Mouse (Mus musculus) embryonic facial prominence, embryonic 14.5 days (tissue): ENCODE data around the gene Med12l. TPM values are rescaled to one million over a fixed set of nuclear protein-coding genes. Genes with fewer than 3 reads are reported as not detected.
A peak's percentile ranks its signal among the peaks of the same experiment; 100 is the strongest.

ENCODE experiments used
- ATAC-seq: fragments of 200-750 bp; cut with Nextera tagmentation; 2 replicates; pipeline ENCODE4 v1.8.0; 2017; ENCODE audit warnings: low read depth, moderate number of reproducible peaks, moderate TSS enrichment
- DNase-seq: peaks from one replicate; pipeline ENCODE4 v3.0.0-alpha.2; 2015; ENCODE audit warnings: low spot score
- H3K27ac ChIP-seq: fragments of 300-500 bp; sonication (generic); replicated peaks from 2 replicates; pipeline ENCODE4 v1.5.1; 2014; ENCODE audit warnings: low read depth, mild to moderate bottlenecking, low read length, moderate library complexity
- H3K27me3 ChIP-seq: fragments of 300-500 bp; sonication (generic); replicated peaks from 2 replicates; pipeline ENCODE4 v1.6.1; 2014; ENCODE audit warnings: low read length; ENCODE audit not compliant: control insufficient read depth, insufficient read depth
- H3K36me3 ChIP-seq: fragments of 300-500 bp; sonication (generic); 2 replicates; pipeline ENCODE4 v1.6.1; 2014; ENCODE audit warnings: low read length, mixed read lengths; ENCODE audit not compliant: control insufficient read depth, insufficient read depth
- H3K4me1 ChIP-seq: fragments of 300-500 bp; sonication (generic); 2 replicates; pipeline ENCODE4 v1.6.1; 2014; ENCODE audit warnings: antibody characterized with exemption, low read length; ENCODE audit not compliant: control insufficient read depth, insufficient read depth
- H3K4me2 ChIP-seq: fragments of 300-500 bp; sonication (generic); 2 replicates; pipeline ENCODE4 v1.6.1; 2014; ENCODE audit warnings: low read depth, mild to moderate bottlenecking, low read length, moderate library complexity, mixed read lengths
- H3K4me3 ChIP-seq: fragments of 300-500 bp; sonication (generic); 2 replicates; pipeline ENCODE4 v1.5.1; 2014; ENCODE audit warnings: low read depth, mild to moderate bottlenecking, low read length
- H3K9ac ChIP-seq: fragments of 300-500 bp; sonication (generic); 2 replicates; pipeline ENCODE4 v1.6.1; 2014; ENCODE audit warnings: low read depth, mild to moderate bottlenecking, low read length, moderate library complexity, mixed read lengths
- H3K9me3 ChIP-seq: fragments of 300-500 bp; sonication (generic); 2 replicates; pipeline ENCODE4 v1.6.1; 2016; ENCODE audit warnings: low read length; ENCODE audit not compliant: control insufficient read depth
- WGBS: fragments of 180-500 bp; shearing (Covaris S2); extraction: QIAGEN DNeasy Blood & Tissue Kit; methylation state at CpG from one replicate; pipeline ENCODE4 v1.1.7; 2014; 5-methylcytosine and 5-hydroxymethylcytosine counted together
- polyA plus RNA-seq: library from polyadenylated mRNA; unstranded; fragments of >200 nt; fragmentation: Nextera tagmentation; extraction: Ambion mirVana; gene quantifications from 2 replicates; pipeline ENCODE4 v1.2.1, GENCODE M21; 2014

Gene Med12l
- polyA plus RNA-seq, 1 experiment from 2014 or later = 3.3 TPM

DNA sequence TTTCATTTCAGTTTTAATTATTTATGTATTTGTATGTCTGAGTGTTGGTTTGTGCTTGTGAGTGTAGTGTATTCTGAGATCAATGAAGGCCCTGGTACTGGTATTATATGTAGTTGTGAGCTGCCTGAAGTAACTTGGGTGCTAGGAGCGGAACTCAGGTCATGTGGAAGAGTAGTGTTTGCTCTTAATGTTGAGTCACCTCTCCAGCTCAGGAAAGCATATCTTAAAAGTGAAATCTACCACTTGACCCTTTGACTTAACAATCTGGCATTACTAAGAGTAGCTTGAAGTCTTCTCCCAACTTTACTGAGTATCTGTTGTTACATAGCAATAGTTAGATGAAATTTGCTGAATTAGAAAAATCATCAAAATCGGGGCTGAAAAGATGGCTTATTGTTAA lies 299.9 kb downstream of the Med12l start:
- no peak overlapping the region for H3K27ac ChIP-seq
- no peaks in the 10 kb centered on the region for H3K27me3 ChIP-seq
- no peak for ATAC-seq
- H3K9ac ChIP-seq = no peak overlapping the region
- H3K4me3 ChIP-seq = no peak overlapping the region
- H3K9me3 ChIP-seq = no peaks in the 10 kb centered on the region
- no peak for DNase-seq
- no peak overlapping the region for H3K4me2 ChIP-seq
- no peaks in the 10 kb centered on the region for H3K4me1 ChIP-seq
- no peaks in the 10 kb centered on the region for H3K36me3 ChIP-seq
- 89% methylated on average over 2 of the region's 2 CpGs for WGBS

DNA sequence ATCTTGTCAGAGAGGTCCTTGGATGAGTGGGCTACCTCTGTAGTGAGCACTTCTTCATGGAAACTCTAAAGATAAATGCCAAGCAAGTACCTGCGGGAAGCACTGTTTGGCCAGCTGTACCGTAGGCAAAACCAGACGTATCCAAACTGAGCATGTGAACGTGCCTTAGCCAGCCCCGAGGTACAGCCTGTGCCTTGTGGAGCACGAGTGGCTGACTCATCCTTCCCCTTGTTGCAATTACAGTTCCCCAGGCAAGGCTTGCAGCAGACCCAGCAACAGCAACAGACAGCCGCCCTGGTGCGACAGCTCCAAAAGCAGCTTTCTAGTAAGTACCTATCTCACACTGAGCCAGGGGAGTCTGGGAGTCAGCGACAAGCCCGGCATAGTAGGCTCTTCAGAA lies 307.0 kb downstream of the Med12l start:
- WGBS = 75% methylated on average over 10 of the region's 10 CpGs
- ATAC-seq (no peak), DNase-seq (no peak)
- H3K9ac ChIP-seq = no peak overlapping the region
- H3K4me2 ChIP-seq = no peak overlapping the region
- no peak overlapping the region for H3K27ac ChIP-seq
- H3K27me3 ChIP-seq = no peaks in the 10 kb centered on the region
- no peak overlapping the region for H3K4me3 ChIP-seq
- H3K9me3 ChIP-seq = no peaks in the 10 kb centered on the region
- H3K36me3 ChIP-seq = peaks cover 32% of the 10 kb centered on the region
- H3K4me1 ChIP-seq = no peaks in the 10 kb centered on the region

DNA sequence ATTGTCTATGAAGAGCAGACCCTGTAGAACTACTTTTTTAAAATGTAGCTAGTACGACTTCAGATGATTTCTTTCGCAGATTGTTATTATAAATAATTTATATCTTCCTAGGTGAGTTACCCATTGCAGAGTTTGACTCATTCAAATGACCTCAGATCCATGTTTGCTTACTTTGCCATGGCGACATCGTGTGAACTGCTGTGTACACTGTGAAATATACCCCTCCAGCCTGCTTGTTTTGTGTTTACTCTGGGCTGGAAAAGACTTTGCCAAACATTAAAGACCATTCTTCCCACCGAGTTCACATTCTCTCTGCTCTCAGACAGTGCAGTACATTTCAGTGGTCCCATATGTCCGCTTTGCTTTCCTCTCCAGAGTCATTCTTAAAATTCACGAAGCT lies 310.5 kb downstream of the Med12l start:
- DNase-seq (no peak), ATAC-seq (no peak)
- 82% methylated on average over 7 of the region's 7 CpGs for WGBS
- Histone ChIP-seq H3K4me2 (no peak overlapping the region), H3K4me1 (no peaks in the 10 kb centered on the region), H3K9me3 (no peaks in the 10 kb centered on the region), H3K27ac (no peak overlapping the region), H3K27me3 (no peaks in the 10 kb centered on the region), H3K9ac (no peak overlapping the region), H3K36me3 (peaks cover 61% of the 10 kb centered on the region), H3K4me3 (no peak overlapping the region)

DNA sequence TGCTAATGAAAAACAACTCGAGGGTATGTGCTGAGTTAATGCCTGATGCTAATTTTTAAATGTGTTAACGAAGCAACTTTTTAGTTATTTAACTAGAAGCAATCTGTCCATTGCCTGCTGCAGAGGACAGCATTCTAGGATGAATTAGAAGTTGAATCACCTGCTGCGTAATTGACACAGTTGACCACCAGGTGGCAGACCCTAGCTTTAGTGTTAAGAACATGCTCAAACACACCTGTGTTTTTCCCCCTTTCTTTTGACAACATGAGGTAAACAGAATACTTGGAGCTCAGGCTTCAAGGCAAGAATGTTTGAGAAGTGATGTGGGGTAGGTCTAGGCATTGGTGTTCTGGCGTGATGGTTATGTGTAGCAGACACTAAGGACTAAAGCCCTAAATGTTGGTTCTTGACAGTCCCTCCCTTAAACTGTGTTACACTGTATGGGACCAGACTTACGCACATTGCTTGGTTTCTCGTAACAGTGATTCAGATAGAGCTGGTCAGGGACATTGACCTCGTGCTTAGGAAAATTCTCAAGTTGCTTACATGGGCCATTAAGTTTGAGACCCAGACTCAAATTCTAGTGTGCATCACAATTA lies 315.8 kb downstream of the Med12l start:
- Histone ChIP-seq H3K27ac (no peak overlapping the region), H3K27me3 (no peaks in the 10 kb centered on the region), H3K4me1 (no peaks in the 10 kb centered on the region), H3K36me3 (peaks cover 51% of the 10 kb centered on the region), H3K9ac (no peak overlapping the region), H3K4me3 (no peak overlapping the region), H3K4me2 (no peak overlapping the region), H3K9me3 (no peaks in the 10 kb centered on the region)
- ATAC-seq (no peak), DNase-seq (peak; percentile 71)
- 43% methylated on average over 7 of the region's 7 CpGs for WGBS

DNA sequence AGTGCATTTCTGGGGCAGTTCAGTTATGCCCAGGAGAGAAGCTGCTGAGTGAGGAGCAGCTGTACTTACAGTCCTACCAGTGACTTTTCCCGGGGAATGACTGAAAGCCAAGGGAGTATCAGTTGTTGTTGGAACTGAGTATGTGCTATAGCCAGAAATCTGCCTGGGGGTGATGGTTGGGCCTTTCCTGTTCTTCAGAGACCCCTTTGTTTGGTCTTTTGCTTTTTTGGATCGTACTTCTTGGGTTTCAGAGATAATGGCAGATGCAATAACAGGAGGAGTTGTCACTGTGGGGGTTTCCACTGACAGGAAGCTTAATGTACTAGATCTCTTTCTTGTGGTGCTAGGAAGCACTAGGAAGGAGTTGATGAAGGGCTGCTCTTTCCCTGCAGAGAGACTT lies 322.9 kb downstream of the Med12l start:
- Histone ChIP-seq H3K27me3 (no peaks in the 10 kb centered on the region), H3K36me3 (peaks cover 74% of the 10 kb centered on the region), H3K9ac (no peak overlapping the region), H3K4me3 (no peak overlapping the region), H3K4me1 (no peaks in the 10 kb centered on the region), H3K27ac (no peak overlapping the region), H3K4me2 (no peak overlapping the region), H3K9me3 (peaks cover 7% of the 10 kb centered on the region)
- ATAC-seq (no peak), DNase-seq (no peak)
- WGBS = 77% methylated on average over 2 of the region's 2 CpGs

DNA sequence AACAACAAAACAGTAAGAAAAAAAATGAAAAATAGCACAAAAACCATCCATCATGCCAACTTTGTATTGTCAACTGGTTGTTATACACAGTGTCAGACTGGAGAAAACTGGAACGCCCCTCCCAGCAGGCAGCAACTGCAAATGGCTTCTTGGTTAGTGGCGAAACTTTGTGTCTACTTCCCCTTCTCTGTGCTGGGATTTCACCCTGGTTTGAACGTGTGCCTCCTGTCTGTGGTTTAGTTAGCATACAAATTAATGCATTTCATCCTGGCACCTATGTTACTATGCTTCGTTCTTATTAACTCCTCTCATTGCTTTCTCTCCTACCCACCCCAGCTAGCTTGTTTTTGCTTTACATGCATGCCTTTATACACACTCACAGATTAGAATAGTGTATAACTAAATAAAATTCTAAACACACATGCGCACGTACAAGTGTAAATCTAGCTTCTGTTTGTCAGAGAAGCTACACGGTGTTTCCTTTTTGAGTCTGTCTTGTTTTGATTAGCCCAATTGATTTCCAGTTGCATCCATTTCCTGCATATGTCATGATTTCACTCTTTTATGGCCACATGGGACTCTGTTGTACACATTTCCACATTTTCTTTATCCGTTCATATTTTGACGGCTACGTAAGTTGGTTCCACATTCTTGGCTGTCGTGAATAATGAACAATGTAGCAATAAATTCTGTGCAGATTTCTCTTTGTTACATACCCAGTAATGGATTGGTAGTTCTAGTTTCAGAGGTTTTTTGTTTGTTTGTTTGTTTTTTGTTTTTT lies 336.2 kb downstream of the Med12l start:
- H3K9me3 ChIP-seq = no peaks in the 10 kb centered on the region
- H3K27ac ChIP-seq = no peak overlapping the region
- H3K36me3 ChIP-seq = peaks cover 20% of the 10 kb centered on the region
- peak; percentile 39 for DNase-seq
- H3K4me3 ChIP-seq = peak overlapping the region; percentile 33
- H3K4me1 ChIP-seq = peaks cover 4% of the 10 kb centered on the region; the same call in 1 of the 2 replicates
- 51% methylated on average over 11 of the region's 11 CpGs for WGBS
- peak overlapping the region; percentile 38 for H3K4me2 ChIP-seq
- H3K9ac ChIP-seq = 0 out of 2 replicates have a peak overlapping the region, but pooled peaks have one; percentile 7
- no peak for ATAC-seq
- H3K27me3 ChIP-seq = no peaks in the 10 kb centered on the region

DNA sequence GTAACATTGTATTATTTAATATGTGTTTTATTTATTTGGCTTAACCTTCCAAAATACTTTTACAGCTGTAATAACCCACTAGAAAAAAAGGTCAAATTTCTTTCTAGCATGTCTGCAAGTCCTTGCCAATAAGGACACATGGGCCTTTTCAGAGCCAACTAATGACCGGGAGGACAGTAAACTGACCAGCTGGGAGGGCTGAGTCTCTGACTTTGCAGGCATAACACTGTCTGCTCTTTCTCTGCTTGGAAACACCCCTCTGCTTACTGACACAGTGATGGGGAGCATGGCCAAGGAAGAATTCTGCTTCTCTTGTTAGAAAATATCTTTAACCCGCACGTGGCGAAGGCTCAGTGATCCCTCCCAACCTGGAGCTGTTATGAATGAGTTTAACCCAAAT lies 337.4 kb downstream of the Med12l start:
- DNase-seq (peak; percentile 54), ATAC-seq (no peak)
- H3K36me3 ChIP-seq = peaks cover 19% of the 10 kb centered on the region
- peak overlapping the region; percentile 55 for H3K4me2 ChIP-seq
- peaks cover 4% of the 10 kb centered on the region; the same call in 1 of the 2 replicates for H3K4me1 ChIP-seq
- H3K27me3 ChIP-seq = no peaks in the 10 kb centered on the region
- no peaks in the 10 kb centered on the region for H3K9me3 ChIP-seq
- peak overlapping the region; percentile 88 for H3K27ac ChIP-seq
- H3K9ac ChIP-seq = peak overlapping the region; percentile 76
- 39% methylated on average over 4 of the region's 4 CpGs for WGBS
- peak overlapping the region; percentile 72 for H3K4me3 ChIP-seq

DNA sequence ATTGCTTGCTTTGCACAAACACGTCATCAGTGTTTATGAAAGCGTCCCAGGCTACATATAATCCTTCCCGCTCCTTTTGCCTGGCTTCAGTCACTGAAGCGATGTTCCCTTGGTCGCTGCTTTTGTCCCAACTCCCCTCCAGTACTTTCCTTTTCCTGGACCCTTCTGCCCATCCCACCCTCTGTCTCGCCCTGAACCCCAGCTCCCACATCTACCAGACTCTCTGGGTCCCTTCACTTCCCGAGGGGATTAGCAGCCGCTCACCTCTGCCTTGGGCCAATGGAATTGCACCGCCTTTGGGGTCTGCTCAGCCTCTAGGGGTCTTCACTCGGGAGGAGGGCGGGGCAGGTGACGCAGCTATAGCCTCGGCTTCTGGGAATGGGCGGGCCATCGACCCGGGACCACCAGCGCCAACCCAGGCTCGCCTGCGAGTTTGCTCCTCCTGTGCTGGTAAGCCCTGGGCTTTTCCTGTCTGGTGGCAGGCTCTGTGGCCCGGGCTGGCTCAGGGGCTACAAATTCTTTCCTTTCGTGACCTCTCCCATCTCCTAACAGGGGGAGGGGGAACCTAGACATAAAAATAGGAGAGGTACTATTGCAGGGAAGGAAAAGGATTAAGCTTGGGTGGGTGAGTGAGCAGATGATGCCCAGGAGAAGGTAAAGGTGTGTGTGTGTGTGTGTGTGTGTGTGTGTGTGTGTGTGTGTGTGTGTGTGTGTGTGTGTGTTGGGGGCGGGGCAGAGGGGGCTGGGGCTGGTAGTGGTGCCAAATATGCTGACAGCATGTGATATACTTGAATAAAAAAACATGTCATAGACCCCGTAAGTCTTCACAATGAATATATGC lies 338.7 kb downstream of the Med12l start, which contains the start of gene Igsf10:
TSS of gene Igsf10 (minus strand) at position 330 of the 841 bp plus-strand sequence.
- peaks cover 12% of the 10 kb centered on the region for H3K36me3 ChIP-seq
- no peaks in the 10 kb centered on the region for H3K9me3 ChIP-seq
- no peaks in the 10 kb centered on the region for H3K27me3 ChIP-seq
- H3K4me2 ChIP-seq = peak within 1 kb of the TSS; percentile 55
- ATAC-seq (peak; percentile 97), DNase-seq (peak; percentile 90)
- peak within 1 kb of the TSS; percentile 76 for H3K9ac ChIP-seq
- peak within 1 kb of the TSS; percentile 72 for H3K4me3 ChIP-seq
- peaks cover 4% of the 10 kb centered on the region; the same call in 1 of the 2 replicates for H3K4me1 ChIP-seq
- H3K27ac ChIP-seq = peak within 1 kb of the TSS; percentile 88
- 3% methylated on average over 22 of the region's 23 CpGs for WGBS
